ENCODE assay signal across 36 mouse cellular contexts in genomic region chr10:79625398-79625797, GRCm38 (mm10). TPM values are rescaled to one million over a fixed set of nuclear protein-coding genes. Genes with fewer than 3 reads are reported as not detected.
A peak's percentile ranks its signal among the peaks of the same experiment; 100 is the strongest.
DNase-seq lines count a peak whose midpoint lies in the region; TF ChIP-seq lines count a peak whose summit lies in the region.
"Had no signal": no experiment of that assay in that cellular context is flagged by ENCODE, and none has a peak within 500 bp of the region (broad histone marks: within the 10 kb centered on the region; RNA-seq: fewer than 3 reads in every experiment).

No protein-coding gene starts in this region.

- no peak for TF ChIP-seq CTCF in cerebellum, adult 2 months (IDR thresholded peaks at IDR 0.05; ENCODE audit: borderline replicate concordance, insufficient read depth, low read depth, low read length)
- no peak for TF ChIP-seq CTCF in left cerebral cortex, adult 2 months (IDR thresholded peaks at IDR 0.05)

- H3K4me1 ChIP-seq in cerebellum, adult 2 months (ENCODE audit: control insufficient read depth, insufficient read depth, low read length), result peaks cover 26% of the 10 kb centered on the region
- H3K4me1 ChIP-seq: embryonic facial prominence, embryonic 12.5 days; embryonic facial prominence, embryonic 15.5 days had no signal

- no peak overlapping the region for H3K27ac ChIP-seq in cerebellum, adult 2 months (ENCODE audit: insufficient read depth, low read length)
- no peak overlapping the region for H3K27ac ChIP-seq in left cerebral cortex, adult 2 months
- H3K27ac ChIP-seq: embryonic facial prominence, embryonic 12.5 days; embryonic facial prominence, embryonic 15.5 days; gastrocnemius, adult 2 months; hindbrain, embryonic 13.5 days had no signal

- intact Hi-C loops in left cerebral cortex, postnatal 4 days (cut with DNase I), result no loop called here
- intact Hi-C loops in left cerebral cortex, adult 2 months (cut with DNase I), result no loop called here

- DNase-seq in cerebellum, postnatal 14 days, result peak; percentile 59 to 69
- no peak for DNase-seq in cerebellum, adult 2 months
- DNase-seq in left cerebral cortex, postnatal 4 days, result peak; percentile 51
- DNase-seq in left cerebral cortex, adult 2 months (ENCODE audit: extremely low spot score in 1 of 2, low spot score in 2 of 2), result no peak
- DNase-seq in brain, adult 2 months (ENCODE audit: low read depth, low spot score), result peak; percentile 42
- DNase-seq in retina, postnatal 1 day, result peak; percentile 44
- no peak for DNase-seq in lung, postnatal 4 days
- DNase-seq: B cell, adult 2 months; cerebellum, adult 11-12 months; cerebellum, adult 9-11 months; forebrain, postnatal 0 days; gastrocnemius, postnatal 14 days; heart, adult 11 months had no signal

- TF ChIP-seq POLR2A in cerebellum, adult 2 months (IDR thresholded peaks at IDR 0.05; ENCODE audit: borderline replicate concordance, insufficient read depth, low read length), result no peak

- WGBS in cerebellum, adult 2 months, result 26% methylated on average over 9 of the region's 9 CpGs

- H3K27me3 ChIP-seq in cerebellum, adult 2 months (ENCODE audit: control insufficient read depth, insufficient read depth, low read length), result no peaks in the 10 kb centered on the region
- H3K27me3 ChIP-seq: embryonic facial prominence, embryonic 12.5 days; embryonic facial prominence, embryonic 15.5 days; hindbrain, embryonic 13.5 days had no signal

- H3K4me3 ChIP-seq in cerebellum, adult 2 months (replicated peaks; ENCODE audit: insufficient read depth, low read depth, low read length), result no peak overlapping the region
- no peak overlapping the region for H3K4me3 ChIP-seq in left cerebral cortex, adult 2 months
- H3K4me3 ChIP-seq: embryonic facial prominence, embryonic 12.5 days; embryonic facial prominence, embryonic 15.5 days; gastrocnemius, adult 2 months; hindbrain, embryonic 13.5 days had no signal

RNA-seq across cellular contexts. Expression of gene C2cd4c, which starts 11.6 kb away (rescaled TPM):
- 3.1 and 3.2 TPM in 2 replicates for polyA plus RNA-seq in cerebellum, adult 2 months (2012; rRNA removed)
- total RNA-seq in left cerebral cortex, postnatal 4 days (2021), result 10 to 100 TPM; 20.7 to 24.4 TPM
- total RNA-seq in left cerebral cortex, adult 2 months (2021), result 10 to 100 TPM; 16.8 to 17.1 TPM
- total RNA-seq: common myeloid progenitor, adult 5-6 weeks; G1E; heart, postnatal 25 days had no signal
- polyA plus RNA-seq: embryonic facial prominence, embryonic 15.5 days; G1E; heart, embryonic 11.5 days; heart, embryonic 14.5 days; heart, postnatal 0 days; inflammation-experienced regulatory T-cells, adult 6 months; Patski had no signal

RNA-seq across cellular contexts. Expression of gene Shc2, which starts 12.3 kb away (rescaled TPM):
- 30.2 and 31.2 TPM in 2 replicates for polyA plus RNA-seq in cerebellum, adult 2 months (2012; rRNA removed)
- total RNA-seq in left cerebral cortex, postnatal 4 days (2021), result 10 to 100 TPM; 46.0 to 49.8 TPM
- 10 to 100 TPM; 47.8 to 48.1 TPM for total RNA-seq in left cerebral cortex, adult 2 months (2021)
- total RNA-seq: CH12.LX; common myeloid progenitor, adult 5-6 weeks; hematopoietic stem cell, adult 5-6 weeks had no signal
- polyA plus RNA-seq: G1E; inflammation-experienced regulatory T-cells, adult 6 months had no signal

RNA-seq across cellular contexts. Expression of gene Odf3l2, which starts 20.1 kb away (rescaled TPM):
- polyA plus RNA-seq in cerebellum, adult 2 months (2012; rRNA removed), result not detected in 2 replicates
- total RNA-seq in left cerebral cortex, postnatal 4 days (2021), result under 1 TPM; 0.38 to 0.40 TPM
- under 1 TPM in 1 of 2 experiments, not detected in 1; 0.27 TPM for total RNA-seq in left cerebral cortex, adult 2 months (2021)
- total RNA-seq: adrenal gland, adult 18-20 months; adrenal gland, postnatal 10 days; adrenal gland, postnatal 36 days; CH12.LX; common myeloid progenitor, adult 5-6 weeks; gastrocnemius, postnatal 4 days; heart, adult 8-10 months; heart, postnatal 25 days; hematopoietic stem cell, adult 5-6 weeks had no signal
- polyA plus RNA-seq: embryonic facial prominence, embryonic 12.5 days; embryonic facial prominence, embryonic 15.5 days; forebrain, embryonic 11.5 days; G1E; heart, embryonic 11.5 days; heart, embryonic 14.5 days; heart, postnatal 0 days; hindbrain, embryonic 13.5 days; inflammation-experienced regulatory T-cells, adult 6 months; Patski had no signal

RNA-seq across cellular contexts. Expression of gene Theg, which starts 38.3 kb away (rescaled TPM):
- not detected in 2 replicates for polyA plus RNA-seq in cerebellum, adult 2 months (2012; rRNA removed)
- not detected for total RNA-seq in left cerebral cortex, postnatal 4 days (2021)
- total RNA-seq in left cerebral cortex, adult 2 months (2021), result 1 to 10 TPM in 1 of 2 experiments, under 1 TPM in 1; 0.87 to 1.4 TPM
- total RNA-seq: adrenal gland, adult 18-20 months; adrenal gland, postnatal 10 days; adrenal gland, postnatal 36 days; CH12.LX; common myeloid progenitor, adult 5-6 weeks; forebrain, postnatal 0 days; G1E; gastrocnemius, adult 2 months; gastrocnemius, postnatal 14 days; gastrocnemius, postnatal 4 days; heart, adult 8-10 months; heart, postnatal 25 days; hematopoietic stem cell, adult 5-6 weeks had no signal
- polyA plus RNA-seq: embryonic facial prominence, embryonic 12.5 days; embryonic facial prominence, embryonic 15.5 days; forebrain, embryonic 11.5 days; forebrain, embryonic 14.5 days; forebrain, postnatal 0 days; G1E; heart, embryonic 11.5 days; heart, embryonic 14.5 days; heart, postnatal 0 days; hindbrain, embryonic 13.5 days; hindbrain, embryonic 16.5 days; inflammation-experienced regulatory T-cells, adult 6 months; Patski had no signal

RNA-seq across cellular contexts. Expression of gene Madcam1, which starts 39.0 kb away (rescaled TPM):
- not detected in 2 replicates for polyA plus RNA-seq in cerebellum, adult 2 months (2012; rRNA removed)
- under 1 TPM; 0.72 to 0.84 TPM for total RNA-seq in left cerebral cortex, postnatal 4 days (2021)
- not detected for total RNA-seq in left cerebral cortex, adult 2 months (2021)
- total RNA-seq: adrenal gland, adult 18-20 months; adrenal gland, postnatal 36 days; common myeloid progenitor, adult 5-6 weeks; G1E; gastrocnemius, adult 2 months; gastrocnemius, postnatal 14 days; heart, adult 8-10 months; heart, postnatal 25 days; hematopoietic stem cell, adult 5-6 weeks had no signal
- polyA plus RNA-seq: frontal cortex, adult 2 months; G1E; inflammation-experienced regulatory T-cells, adult 6 months; Patski had no signal

Comparison
In these comparisons a context has a peak if more than half of its experiments do, and no peak if none do; other contexts are left out.
1. DNase-seq: peak in cerebellum, postnatal 14 days (2 of 2), left cerebral cortex, postnatal 4 days (single experiment), brain, adult 2 months (single experiment) and retina, postnatal 1 day (single experiment); none in cerebellum, adult 2 months (0 of 2), left cerebral cortex, adult 2 months (0 of 2) and lung, postnatal 4 days (0 of 2).